Mouse (Mus musculus) monocyte, adult 2 months (primary cell): ENCODE results near the gene Zfp146.
"Not testable (repeated sequence)": the region's sequence is repeated elsewhere in the genome, so short reads cannot be mapped to it uniquely, and the experiment has no call there.

ENCODE experiments used
- DNase-seq, 2 experiments: peaks; one replicate each; pipeline ENCODE4 v3.0.0; 2022; ENCODE audit warnings: low spot score in 2 of 2, low read depth in 1 of 2

Zfp146 gene

GRCm38 (mm10) chr7:30132396-30132795 is 37.2 kb downstream of the Zfp146 start:
- no peak for DNase-seq

- no peak for DNase-seq
Measured at GRCm38 (mm10) chr7:30129900-30130299, 39.6 kb downstream of the Zfp146 start.

- DNase-seq: no peak
Measured at GRCm38 (mm10) chr7:30122188-30122530, 47.4 kb downstream of the Zfp146 start.

GRCm38 (mm10) chr7:30121308-30122187 is 48.0 kb downstream of the Zfp146 start, which contains the start of gene Zfp382:
TSS of gene Zfp382 (plus strand) at chr7:30121942.
- DNase-seq: peak; percentile 55 to 70

- DNase-seq: not testable (repeated sequence)
Measured at GRCm38 (mm10) chr7:30117935-30118334, 51.6 kb downstream of the Zfp146 start.

GRCm38 (mm10) chr7:30116076-30116475 is 53.5 kb downstream of the Zfp146 start:
- no peak for DNase-seq
